Mouse (Mus musculus) subcutaneous adipose tissue, adult 2 months (tissue): ENCODE results near the gene Fkbp6. TPM values are rescaled to one million over a fixed set of nuclear protein-coding genes. Genes with fewer than 3 reads are reported as not detected.

Experiments
- polyA plus RNA-seq: library from polyadenylated mRNA; depleted of rRNA; stranded (reverse); fragments of >200 nt; gene quantifications from 2 replicates; pipeline ENCODE4 v1.2.3, GENCODE M21; 2012; ENCODE audit warnings: low replicate concordance; rRNA removed

The Fkbp6 gene
- polyA plus RNA-seq = 0.09 TPM in 1 of 2 replicates, not detected in the other

DNA sequence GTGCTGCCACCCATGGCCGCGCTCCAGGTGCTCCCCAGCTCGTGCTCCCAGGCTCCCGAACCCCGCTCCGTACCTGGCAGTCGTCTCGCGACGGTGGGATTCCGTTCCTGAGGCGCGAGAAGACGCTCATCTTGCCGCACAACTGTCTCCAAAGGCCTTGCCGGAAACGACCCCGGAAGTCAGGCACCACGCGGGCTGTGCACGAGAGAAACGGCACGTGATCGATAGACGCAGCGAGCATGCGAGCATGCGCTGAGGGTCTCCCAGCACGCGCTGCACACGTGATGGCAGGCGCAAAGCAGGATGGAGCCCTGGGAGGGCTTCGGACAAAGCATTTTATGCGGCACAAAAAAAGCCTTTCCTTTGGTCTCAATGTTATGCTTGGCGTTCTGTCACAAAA lies at the start of gene Fkbp6:
Gene Fkbp6, minus strand, starts transcription at position 183 of the 400 bp plus-strand sequence.

DNA sequence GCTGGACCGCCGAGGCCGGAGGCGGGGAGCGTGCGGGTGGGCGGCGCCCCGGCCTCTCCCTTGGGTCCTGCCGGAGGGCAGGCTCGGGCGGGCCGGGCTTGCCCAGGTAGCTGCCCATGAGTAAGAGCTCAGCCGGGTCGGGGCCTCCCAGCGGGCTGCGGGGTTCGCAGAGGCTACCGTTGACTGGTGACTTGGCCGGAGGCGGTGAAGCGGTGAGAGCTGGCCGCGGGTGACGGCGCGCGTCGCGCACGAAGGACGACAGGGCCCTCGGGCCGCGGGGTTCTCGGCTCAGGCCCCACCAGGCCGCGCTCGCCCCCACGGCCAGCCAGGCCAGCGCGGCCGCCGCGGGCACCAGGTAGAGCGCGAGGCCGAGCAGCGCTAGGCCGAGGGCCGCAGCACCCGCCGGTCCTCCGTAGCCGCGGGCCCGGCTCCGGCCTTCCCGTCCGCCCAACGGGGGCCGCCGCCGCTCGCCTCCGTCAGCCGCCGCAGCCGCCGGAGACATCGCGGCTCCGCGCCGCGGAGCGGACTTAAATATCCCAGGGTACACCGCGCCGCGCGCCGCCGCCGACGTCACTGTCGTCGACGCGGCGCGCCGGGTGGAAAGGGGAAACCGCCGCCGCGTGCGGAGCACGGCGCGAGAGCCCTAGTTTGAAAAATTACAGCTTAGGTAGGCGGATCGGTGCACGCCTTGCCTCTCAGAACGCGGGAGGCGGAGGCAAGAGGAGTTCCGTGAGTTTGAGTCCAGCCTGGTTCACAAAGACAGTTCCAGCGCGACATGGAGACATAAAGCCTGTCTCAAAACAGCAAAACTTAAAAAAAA lies 44.4 kb upstream of the Fkbp6 start, which contains the start of gene Pom121:
Gene Pom121, minus strand, starts transcription at position 543 of the 820 bp plus-strand sequence.

DNA sequence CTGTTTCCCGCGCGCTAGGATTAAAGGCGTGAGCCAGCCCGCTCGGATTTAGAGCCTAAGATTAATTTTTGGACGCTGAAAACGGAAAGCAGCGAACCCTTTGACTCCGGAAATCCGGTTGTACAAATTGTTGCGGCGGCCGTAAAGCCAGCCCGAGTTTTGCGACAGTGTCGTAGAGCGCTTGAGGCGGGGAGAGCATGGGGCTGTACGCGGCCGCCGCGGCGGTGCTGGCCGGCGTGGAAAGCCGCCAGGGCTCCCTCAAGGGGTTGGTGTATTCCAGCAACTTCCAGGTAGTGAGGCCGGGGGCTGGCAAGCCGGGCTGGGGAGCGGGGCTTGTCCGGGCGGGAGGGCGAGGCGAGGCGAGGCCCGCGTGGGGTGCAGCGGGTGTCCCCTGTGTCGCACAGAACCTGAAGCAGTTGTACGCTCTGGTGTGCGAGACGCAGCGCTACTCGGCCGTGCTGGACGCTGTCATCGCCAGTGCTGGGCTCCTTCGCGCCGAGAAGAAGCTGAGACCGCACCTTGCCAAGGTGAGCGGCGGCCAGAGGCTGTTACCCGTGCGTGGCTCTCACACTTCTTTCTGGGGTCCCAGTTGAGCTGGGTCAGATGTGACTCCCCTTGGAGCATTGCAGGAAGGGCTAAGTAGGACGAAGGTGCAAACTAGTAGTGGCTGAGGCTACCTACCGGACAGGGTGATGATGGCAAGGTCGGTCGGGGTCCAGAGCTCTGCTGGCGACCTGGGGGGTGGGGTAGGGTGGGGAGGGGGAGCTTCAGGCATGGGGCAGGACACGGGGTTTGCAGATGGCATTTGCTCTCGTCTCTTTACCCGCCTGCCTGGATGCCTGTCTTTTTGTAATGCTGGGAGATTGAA lies 20.2 kb upstream of the Fkbp6 start, which contains the start of gene Nsun5:
Gene Nsun5, plus strand, starts transcription at position 167 of the 868 bp plus-strand sequence.

DNA sequence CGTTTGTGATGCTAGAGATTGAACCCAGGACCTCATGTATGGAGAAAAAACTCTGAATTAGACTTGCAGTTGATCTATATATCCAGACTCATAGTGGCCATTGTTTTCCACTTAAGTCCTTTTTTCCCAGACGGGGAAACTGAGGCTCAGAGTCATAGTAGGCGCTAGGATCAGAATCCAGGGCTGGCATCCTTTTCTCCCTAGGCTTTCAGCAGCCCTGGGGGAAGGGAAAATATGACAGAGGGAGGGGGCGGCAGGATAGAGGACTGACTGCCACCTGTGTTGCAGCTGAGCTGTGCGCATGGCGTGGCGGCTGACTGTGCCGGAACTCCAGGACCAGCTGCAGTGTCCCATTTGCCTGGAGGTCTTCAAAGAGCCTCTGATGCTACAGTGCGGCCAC lies 3.2 kb upstream of the Fkbp6 start, which contains the start of gene Trim50:
Gene Trim50, plus strand, starts transcription at position 301 of the 400 bp plus-strand sequence.

DNA sequence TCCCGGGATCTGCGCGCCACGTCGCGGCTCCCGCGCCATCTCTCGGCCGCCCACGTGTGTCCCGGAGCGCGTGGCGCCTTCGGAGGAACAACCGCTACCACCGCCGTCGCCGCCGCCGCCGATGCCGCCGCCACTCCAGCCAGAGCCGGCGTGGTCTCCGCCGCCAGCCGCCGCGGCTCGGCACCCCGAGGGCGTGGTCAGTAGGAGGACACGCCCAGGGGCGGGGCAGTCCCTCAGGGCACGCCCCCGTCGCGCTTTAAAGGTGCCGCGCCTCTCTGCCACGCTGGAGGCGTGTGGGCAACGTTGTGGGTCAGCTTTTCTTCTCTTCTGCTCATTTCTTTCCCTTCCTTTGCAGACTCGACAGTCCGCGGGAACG lies 98.8 kb downstream of the Fkbp6 start, which contains the start of gene Fzd9:
Gene Fzd9, minus strand, starts transcription at position 152 of the 376 bp plus-strand sequence.

Other genes with a start within 250 kb of the Fkbp6 start
- gene Tbl2, start 200.4 kb downstream of the Fkbp6 start, polyA plus RNA-seq = 16.2 and 19.8 TPM in 2 replicates
- 49.5 and 50.4 TPM in 2 replicates for gene Bcl7b, start 181.8 kb downstream of the Fkbp6 start, polyA plus RNA-seq
- 23.8 and 40.6 TPM in 2 replicates for gene Baz1b, start 162.8 kb downstream of the Fkbp6 start, polyA plus RNA-seq
- gene Fzd9, start 98.8 kb downstream of the Fkbp6 start, polyA plus RNA-seq = 0.11 and 0.36 TPM in 2 replicates
- gene Trim50, start 3.3 kb upstream of the Fkbp6 start, polyA plus RNA-seq = 0.08 TPM in 1 of 2 replicates, not detected in the other
- gene Nsun5, start 19.9 kb upstream of the Fkbp6 start, polyA plus RNA-seq = 23.8 and 52.7 TPM in 2 replicates
- 11.0 and 21.1 TPM in 2 replicates for gene Pom121, start 44.5 kb upstream of the Fkbp6 start, polyA plus RNA-seq
- 56.5 and 64.8 TPM in 2 replicates for gene Hip1, start 195.1 kb upstream of the Fkbp6 start, polyA plus RNA-seq
- not detected in 2 replicates for gene Ccl26, start 213.5 kb upstream of the Fkbp6 start, polyA plus RNA-seq
- 12.3 and 23.9 TPM in 2 replicates for gene Ccl24, start 223.0 kb upstream of the Fkbp6 start, polyA plus RNA-seq